Mouse (Mus musculus) mature B cell (primary cell): ENCODE data around the gene Dag1.

ENCODE experiments used
- in situ Hi-C: fragments of 300-500 bp; cut with MboI; formaldehyde crosslinking; loops from 2 replicates; pipeline ENCODE4 v1.14.3; 2019

Dag1 gene

DNA sequence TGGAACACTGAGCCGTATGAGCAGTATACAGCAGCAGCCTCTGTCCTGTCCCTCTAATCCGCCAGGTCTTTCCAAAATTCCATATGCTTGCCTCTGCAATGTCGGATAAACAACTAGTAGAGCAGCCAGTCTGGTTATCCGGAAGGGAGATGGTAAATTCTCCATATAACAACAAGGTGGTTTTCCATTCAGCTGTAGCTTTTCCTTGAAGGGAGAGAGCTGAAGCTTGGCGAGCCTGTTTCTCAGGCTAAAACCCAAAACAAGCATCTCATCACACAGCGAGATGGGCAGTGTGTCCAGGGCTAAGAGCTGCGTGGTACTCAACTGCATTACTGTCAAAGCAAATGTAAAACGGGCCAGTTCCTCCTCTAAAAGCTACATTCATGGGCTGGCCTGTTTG, 75.2 kb downstream of the Dag1 start:
- in situ Hi-C loops, result no loop called here

- in situ Hi-C loops, result no loop called here
Measured at GRCm38 (mm10) chr9:108187616-108188015, 76.1 kb downstream of the Dag1 start.

GRCm38 (mm10) chr9:108185786-108186185, 78.0 kb downstream of the Dag1 start:
- in situ Hi-C loops, result no loop called here

DNA sequence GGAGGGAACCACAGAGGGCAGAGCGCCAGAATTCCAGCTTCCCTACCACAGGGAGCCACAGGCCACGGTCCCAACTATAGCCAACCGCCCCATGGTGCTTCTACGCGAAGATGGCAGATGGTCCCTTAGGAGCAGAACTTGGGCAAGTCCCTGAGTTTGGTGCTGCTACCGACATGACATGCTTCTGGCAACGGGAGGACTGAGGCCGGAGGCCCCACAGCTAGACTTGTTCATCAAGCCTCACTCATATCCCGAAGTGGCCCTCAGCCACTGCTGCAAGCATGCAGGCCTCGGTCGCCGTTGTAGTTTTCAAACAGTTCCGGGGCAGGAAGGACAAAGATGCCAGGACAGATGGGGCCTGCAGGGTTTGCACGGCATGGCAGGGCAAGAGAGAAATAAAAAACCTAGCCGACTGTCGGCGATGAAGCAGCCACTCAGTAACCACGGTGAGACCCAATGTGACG, 80.2 kb downstream of the Dag1 start:
- in situ Hi-C loops, result no loop called here

GRCm38 (mm10) chr9:108182806-108183506, 80.8 kb downstream of the Dag1 start:
- in situ Hi-C loops, result no loop called here

GRCm38 (mm10) chr9:108178391-108178790, 85.4 kb downstream of the Dag1 start:
- in situ Hi-C loops, result no loop called here

DNA sequence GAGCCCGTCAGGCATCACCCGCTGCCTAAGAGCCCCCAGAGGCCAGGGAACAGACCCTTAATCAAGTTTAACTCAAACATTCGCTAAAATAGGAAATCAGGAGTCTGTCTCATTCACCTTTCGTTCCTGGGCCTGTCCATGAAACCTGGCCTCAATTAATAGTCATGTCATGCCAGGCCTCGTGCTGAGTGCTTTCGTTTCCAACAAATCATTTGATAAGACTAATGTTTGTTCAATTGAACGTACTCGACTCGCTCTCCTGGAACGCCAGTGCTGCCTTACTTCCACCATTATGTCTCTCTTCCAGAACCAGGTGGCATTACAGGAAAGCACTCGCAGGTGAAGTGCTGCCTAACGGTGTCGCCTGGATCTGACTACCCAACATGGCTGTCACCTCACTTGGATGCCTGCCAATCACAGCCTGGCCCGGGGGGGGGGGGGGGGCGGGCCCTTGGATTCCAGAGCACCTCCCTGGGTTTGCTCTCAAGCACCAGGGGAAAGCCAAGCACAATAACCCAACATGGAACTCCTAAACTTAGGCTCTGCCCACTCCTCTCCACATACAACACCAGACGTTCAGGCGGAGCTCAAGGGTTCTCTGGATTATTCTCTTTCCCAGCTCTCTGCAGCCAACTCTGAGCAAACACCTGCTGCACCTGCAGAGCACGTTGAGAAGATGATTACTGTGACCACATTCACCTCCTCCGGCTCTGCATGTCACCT, 88.5 kb downstream of the Dag1 start:
- in situ Hi-C loops, result no loop called here

GRCm38 (mm10) chr9:108172777-108173350, 90.9 kb downstream of the Dag1 start:
- in situ Hi-C loops, result no loop called here

DNA sequence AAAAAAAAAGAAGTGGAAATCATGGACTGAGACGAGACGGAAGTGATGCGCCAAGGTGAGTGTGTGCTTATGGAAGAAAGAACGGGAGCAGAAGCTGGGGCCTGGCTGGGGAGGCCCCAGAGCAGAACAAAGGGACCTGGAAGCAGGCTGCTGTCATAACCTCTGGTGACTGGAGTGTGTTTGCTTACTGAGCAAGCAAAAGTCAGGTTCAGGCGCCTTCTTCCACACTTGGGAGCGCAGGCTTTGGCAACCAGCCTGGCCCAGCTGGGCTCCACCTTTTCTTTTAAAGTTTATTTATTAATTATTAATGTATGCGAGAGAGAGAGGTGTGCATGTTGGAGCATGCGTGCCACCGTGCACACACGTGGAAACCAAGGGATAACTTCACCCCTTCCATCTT, 94.0 kb downstream of the Dag1 start:
- in situ Hi-C loops, result no loop called here

- in situ Hi-C loops, result no loop called here
Measured at GRCm38 (mm10) chr9:108165143-108165542, 98.6 kb downstream of the Dag1 start.

DNA sequence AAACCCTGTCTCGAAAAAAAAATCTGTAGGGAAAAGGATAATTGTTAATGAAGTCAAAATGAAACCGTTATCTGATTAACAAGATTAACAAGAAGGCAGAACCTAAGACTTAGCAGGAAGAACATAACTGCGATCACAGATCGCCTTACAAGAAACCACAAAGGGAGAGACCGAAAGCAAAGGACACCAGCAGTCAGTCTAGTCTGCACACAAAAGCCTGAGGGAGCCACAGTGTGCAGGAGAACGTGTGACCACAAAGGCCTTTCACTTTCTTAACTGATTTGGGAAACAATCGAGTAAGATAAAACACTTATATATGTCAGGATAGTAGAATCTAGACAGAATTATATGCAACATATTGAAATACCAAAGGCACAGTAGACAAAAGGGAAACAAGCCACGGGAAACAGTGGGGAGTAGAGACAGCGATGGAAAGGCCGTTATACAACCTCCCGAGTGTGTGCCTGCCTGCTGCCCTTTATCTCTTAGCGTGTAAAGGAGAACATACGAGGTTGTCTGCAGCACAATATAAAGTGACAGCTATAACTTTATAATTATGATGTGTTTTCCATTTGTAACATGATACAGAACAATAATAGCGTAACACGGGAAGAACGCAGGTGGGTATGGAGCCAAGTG, 100.0 kb downstream of the Dag1 start:
- in situ Hi-C loops, result no loop called here

DNA sequence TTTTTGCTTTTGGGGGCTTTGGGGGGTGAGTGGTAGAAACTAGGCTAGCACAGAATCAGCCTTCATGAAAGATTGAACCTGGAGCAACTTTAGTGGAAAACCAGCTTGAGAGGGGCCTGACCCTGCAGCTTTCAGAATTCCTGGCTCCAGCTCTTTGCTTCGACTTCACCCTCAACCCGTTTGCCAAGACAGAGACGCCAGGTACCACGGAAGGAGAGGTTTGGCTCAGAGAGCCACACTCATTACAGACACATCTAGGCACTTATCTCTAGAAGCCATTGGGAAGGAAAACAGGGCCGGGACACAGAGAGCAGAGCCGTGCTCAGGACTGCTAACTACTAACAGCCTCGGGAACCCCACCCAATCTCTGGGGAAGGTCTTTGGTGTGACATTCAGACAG, 105.9 kb downstream of the Dag1 start:
- in situ Hi-C loops, result no loop called here

DNA sequence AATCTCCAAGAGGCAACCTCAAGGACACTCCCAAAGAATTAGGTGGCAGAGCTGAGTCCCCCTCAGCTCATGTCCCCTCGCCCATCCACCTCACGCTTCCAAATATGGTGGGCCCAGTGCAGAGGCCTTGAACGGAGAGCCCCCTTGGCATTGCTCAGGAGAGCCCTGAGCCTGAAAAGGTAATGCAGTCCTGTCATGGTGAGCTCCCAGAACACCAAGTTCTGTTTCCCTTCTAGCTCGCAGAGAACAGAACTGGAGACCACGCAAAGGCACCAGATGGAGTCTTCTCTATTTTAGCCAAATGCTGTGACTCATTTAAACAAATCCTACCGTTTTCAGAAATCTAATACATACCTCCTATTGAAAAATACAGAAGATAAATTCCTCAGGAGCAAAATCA, 106.3 kb downstream of the Dag1 start:
- in situ Hi-C loops, result no loop called here

- in situ Hi-C loops, result no loop called here
Measured at GRCm38 (mm10) chr9:108156786-108157185, 107.0 kb downstream of the Dag1 start.

DNA sequence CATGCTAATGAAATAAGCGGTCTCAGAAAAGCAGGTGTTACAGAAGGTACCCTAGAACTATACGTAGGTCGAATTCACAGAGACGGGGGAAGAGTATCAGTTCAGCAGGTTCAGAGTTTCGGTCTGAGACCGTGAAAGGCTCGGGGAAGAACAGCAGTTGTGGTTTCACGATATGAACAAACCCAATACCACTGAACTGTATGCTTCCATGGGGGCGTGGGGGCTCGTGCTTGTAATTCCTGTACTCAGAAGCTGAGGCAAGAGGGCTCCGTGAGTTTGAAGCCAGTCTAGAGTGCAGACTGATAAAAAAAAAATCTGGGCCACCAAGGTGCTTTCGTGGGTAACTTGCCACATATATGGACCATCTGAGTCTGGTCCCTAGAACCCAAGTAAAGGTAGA, 108.9 kb downstream of the Dag1 start:
- in situ Hi-C loops, result no loop called here
